Mouse (Mus musculus) mouse embryonic stem cell (cell line): Measurements from ENCODE around the gene Ankrd37.

Experiments used
- in situ Hi-C, 2 experiments: fragments of 300-500 bp; cut with MboI; formaldehyde crosslinking; loops; 1 replicate in 1 of 2; 3 replicates in 1 of 2; pipeline ENCODE4 v1.14.3; 2019 to 2020; ENCODE audit warnings: low sequenced_read_pairs in 2 of 2, low pct_unique_long_range_greater_than_20kb in 1 of 2, mixed read lengths in 1 of 2; ENCODE audit not compliant: unreplicated experiment in 1 of 2

Ankrd37 gene

GRCm38 (mm10) chr8:46005596-46005995 is at the start of gene Ankrd37:
Gene Ankrd37 (minus strand): TSS chr8:46005707.
- in situ Hi-C loops, result no loop called here

- in situ Hi-C loops, result loop anchor here in 1 of 2 experiments (10.0 kb wide), 1 partner anchor 55 kb away; no protein-coding TSS in a partner anchor
Measured at GRCm38 (mm10) chr8:46040260-46040659, 34.8 kb upstream of the Ankrd37 start.

DNA sequence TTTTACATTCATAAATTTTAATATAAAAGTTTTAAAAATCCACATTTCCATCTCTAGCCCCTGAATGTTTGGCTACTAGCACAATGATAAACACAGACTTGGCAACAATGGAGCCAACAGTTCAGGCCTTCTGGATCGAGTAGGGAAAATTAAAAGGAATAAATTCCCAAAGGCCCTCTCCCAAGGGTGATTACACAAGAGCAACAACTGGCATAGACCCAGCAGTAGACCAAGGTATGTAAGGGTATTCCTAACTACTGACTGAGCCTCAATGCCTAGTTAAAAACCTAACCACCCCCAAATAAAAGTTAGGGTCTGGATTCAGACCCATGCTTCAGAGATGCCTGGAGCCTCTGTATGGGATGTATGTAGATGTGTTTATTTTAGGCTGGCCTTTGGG is 34.2 kb upstream of the Ankrd37 start:
- in situ Hi-C loops, result loop anchor here in 1 of 2 experiments (10.0 kb wide), 1 partner anchor 55 kb away; no protein-coding TSS in a partner anchor

- in situ Hi-C loops, result no loop called here
Measured at GRCm38 (mm10) chr8:46036217-46036616, 30.7 kb upstream of the Ankrd37 start.

DNA sequence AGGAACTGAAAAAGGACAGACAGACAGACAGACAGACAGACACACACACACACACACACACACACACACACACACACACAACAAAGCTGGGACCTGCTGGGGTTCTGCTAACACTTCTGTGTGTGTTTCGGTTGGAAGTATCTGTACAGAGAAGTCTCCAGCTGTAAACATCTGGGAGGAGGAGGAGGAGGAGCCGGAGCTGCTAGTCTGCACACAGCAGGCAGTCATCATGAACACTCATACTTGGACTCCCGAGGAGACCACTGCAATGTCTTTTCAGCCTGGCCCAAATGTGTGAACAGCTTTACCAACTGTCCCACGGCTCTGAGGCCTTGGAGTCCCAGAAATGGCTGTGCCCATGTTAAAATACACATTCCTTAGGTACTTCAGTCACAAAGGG is 18.9 kb upstream of the Ankrd37 start:
- in situ Hi-C loops, result no loop called here

DNA sequence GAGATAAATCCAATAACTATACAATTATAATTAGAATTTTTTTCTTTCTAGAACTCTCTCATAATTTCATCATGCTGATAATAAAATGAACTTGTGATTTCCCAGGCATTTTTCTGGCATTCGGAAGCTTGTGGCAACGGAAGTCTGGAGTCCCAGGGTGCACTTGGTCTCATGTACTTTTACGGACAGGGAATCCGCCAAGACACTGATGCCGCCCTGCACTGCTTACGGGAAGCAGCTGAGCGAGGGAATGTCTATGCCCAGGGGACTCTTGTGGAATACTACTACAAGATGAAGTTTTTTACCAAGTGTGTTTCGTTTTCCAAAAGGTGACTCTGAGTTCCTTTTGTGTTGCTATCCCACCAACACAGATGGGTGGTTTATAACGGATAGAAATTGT is 17.3 kb upstream of the Ankrd37 start:
- in situ Hi-C loops, result no loop called here

DNA sequence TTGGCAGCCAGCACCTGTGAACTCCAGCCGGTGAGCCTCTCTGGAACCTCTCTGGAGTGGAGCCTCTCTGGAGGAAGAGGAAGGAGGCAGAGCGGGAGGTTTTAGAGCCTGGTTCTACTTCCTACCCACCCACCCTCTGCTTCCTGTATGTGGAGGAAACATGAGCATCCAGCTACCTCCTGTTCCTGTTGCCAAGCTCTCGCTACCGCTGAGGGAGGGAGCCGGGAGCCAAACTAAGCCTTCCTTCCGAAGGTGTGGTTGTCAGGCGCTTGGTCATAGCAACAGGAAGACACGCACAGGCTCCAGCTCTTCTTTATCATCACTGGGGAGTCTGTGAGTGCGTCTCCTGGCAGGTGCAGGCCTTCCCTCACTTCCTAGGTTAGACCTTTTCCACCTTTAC is 16.7 kb upstream of the Ankrd37 start:
- in situ Hi-C loops, result no loop called here

GRCm38 (mm10) chr8:46010746-46011680 is 5.5 kb upstream of the Ankrd37 start:
- in situ Hi-C loops, result no loop called here

DNA sequence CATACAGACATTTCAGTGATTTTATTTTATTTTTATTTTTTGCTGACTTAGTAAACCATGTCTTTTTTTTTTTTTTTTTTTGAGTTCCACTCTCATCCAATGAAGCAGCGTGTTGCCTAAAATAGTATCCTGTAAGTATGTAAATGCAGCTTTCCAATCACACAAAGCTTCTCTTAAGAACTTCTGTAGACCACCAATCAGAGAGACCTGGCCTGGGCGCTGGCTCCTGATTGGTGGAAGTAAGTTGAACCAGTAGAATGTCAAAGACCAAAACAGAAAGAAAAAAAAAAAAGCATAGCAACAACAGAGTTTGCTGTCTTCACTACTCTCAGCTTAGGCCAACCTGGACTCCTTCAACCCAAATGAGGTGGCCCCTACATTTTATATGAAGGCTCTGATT is 4.8 kb upstream of the Ankrd37 start:
- in situ Hi-C loops, result no loop called here

DNA sequence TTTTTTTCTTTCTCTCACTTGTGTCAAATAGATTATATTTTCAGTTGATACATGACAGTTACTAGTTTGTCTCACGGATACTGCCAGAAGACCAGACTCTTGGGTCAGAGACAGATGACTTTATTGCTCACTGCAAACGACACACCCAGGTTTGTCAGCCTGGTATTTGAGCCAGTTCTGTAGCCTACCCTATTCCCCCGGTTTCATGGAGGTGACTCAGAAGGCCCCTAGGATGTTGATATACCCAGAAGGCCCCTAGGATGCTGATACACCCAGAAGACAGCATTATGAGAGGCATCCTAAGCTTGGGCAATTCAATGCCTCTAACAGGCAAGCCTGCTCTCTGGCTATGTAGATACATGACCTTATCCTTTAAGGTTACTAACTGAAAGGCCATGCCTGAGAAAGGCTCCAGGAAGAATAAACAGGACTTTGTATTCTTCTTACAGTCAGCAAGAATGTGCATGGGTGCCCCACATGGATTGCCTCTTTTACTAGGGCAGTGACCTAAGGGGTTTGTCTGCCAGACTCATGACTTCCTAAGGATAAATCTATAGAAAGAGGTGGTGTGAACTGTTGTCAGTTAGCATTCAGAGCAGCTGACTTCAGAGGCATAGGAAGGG is 1.7 kb upstream of the Ankrd37 start:
- in situ Hi-C loops, result no loop called here

DNA sequence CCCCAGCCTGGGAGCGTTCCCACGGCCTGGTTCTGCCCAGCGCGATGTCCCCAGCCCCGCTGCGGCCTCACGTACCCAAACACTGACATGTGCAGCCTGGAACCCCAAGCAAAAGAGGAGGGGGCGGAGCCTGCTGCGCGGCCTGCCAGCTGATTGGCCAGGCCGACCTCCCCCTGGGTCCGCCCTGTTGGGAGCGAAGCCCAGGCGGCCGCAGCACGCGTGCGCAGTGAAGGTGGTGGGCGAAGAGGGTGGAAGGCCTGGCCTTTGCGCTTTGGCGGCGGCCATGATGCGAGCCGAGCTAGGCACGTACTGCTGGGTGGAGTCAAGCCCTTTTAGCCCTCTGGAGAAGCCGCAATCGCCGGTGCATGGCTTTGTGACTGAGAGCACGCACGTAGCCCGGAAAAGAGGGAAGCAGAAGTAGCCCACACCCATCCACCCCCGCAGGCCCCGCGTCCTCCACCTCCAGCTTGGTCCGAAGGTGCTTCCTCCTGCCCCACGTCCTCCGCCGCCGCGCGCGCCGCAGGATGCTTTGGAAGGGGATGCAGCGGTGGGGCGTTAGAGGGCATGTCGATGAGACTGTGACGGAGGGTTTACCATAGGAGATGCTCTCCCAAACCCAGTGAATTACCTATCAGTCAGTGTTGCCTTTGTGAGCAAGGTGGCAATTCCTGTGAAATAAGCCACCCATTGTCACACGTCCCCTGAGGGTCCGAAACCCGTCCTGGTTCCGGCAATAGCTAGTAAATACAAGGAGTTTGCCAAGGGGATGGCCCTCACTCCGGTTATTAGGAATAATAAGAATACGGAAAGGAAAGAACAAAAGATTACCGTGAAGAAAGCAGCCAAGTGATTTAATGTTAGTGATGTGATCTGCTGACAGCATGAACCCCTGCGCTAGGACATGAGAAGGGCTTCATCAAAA is 5.5 kb downstream of the Ankrd37 start:
- in situ Hi-C loops, result no loop called here

- in situ Hi-C loops, result no loop called here
Measured at GRCm38 (mm10) chr8:45999138-45999783, 6.2 kb downstream of the Ankrd37 start, which contains the start of gene Lrp2bp. Gene Lrp2bp (plus strand): TSS chr8:45999303.

GRCm38 (mm10) chr8:45998228-45998627 is 7.3 kb downstream of the Ankrd37 start:
- in situ Hi-C loops, result no loop called here

- in situ Hi-C loops, result no loop called here
Measured at GRCm38 (mm10) chr8:45995576-45995975, 9.9 kb downstream of the Ankrd37 start.

GRCm38 (mm10) chr8:45994111-45994510 is 11.4 kb downstream of the Ankrd37 start:
- in situ Hi-C loops, result no loop called here

GRCm38 (mm10) chr8:45990631-45991310 is 14.7 kb downstream of the Ankrd37 start:
- in situ Hi-C loops, result no loop called here

- in situ Hi-C loops, result no loop called here
Measured at GRCm38 (mm10) chr8:45988189-45988588, 17.3 kb downstream of the Ankrd37 start.

DNA sequence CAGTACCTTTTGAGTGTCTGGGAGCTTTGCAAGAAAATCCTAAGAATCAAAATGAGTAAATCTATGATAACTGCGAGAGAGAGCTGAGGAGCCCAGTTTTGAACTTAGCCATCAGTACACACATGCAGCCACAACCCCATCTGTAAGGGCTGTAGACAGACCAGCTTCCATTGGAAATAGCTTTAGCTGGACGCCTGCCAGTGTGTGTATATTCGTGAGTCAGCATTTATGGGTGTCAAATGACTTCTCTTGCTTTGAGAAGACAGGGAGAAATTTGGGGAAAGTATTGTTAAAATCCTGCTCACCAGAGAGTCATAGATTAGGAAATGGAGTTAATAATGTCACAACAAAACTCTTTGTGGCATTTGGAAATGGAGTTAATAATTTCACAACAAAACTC is 18.8 kb downstream of the Ankrd37 start:
- in situ Hi-C loops, result no loop called here
